Mouse (Mus musculus): Measurements from ENCODE around the gene Mrps7. TPM values are rescaled to one million over a fixed set of nuclear protein-coding genes. Genes with fewer than 3 reads are reported as not detected.

Mrps7 gene
- 82.8 and 87.6 TPM in 2 replicates for polyA plus RNA-seq (2014; fragmentation: Nextera tagmentation; extraction: Ambion mirVana)

- under 1% methylated on average over 37 of the region's 93 CpGs for WGBS
- H3K9ac ChIP-seq (ENCODE audit: low read depth, low read length) = peak within 1 kb of the TSS; percentile 97
- peaks cover 40% of the 10 kb centered on the region for H3K36me3 ChIP-seq (ENCODE audit: control insufficient read depth, insufficient read depth, low read length)
- H3K4me3 ChIP-seq (ENCODE audit: low read depth, low read length) = peak within 1 kb of the TSS; percentile 98
- ATAC-seq (ENCODE audit: low read depth) (peak; percentile 97), DNase-seq (ENCODE audit: low spot score) (peak; percentile 93)
- H3K9me3 ChIP-seq (ENCODE audit: control insufficient read depth, low read length) = no peaks in the 10 kb centered on the region
- no peaks in the 10 kb centered on the region for H3K27me3 ChIP-seq (replicated peaks; ENCODE audit: control insufficient read depth, insufficient read depth, low read length)
- H3K4me2 ChIP-seq (ENCODE audit: low read depth, low read length) = peak within 1 kb of the TSS; percentile 88
- peak within 1 kb of the TSS; percentile 90 for H3K27ac ChIP-seq (replicated peaks; ENCODE audit: low read depth, low read length)
- peaks cover 17% of the 10 kb centered on the region for H3K4me1 ChIP-seq (ENCODE audit: control insufficient read depth, insufficient read depth, low read length)
Observed at GRCm38 (mm10) chr11:115603476-115604303, at the start of gene Mrps7, which contains the start of gene Gga3. Mrps7 (plus strand) TSS chr11:115603925. Gga3 (minus strand) TSS chr11:115604051.

- DNase-seq (ENCODE audit: low spot score) (no peak), ATAC-seq (ENCODE audit: low read depth) (no peak)
- Histone ChIP-seq H3K4me3 (ENCODE audit: low read depth, low read length) (no peak overlapping the region), H3K4me1 (ENCODE audit: control insufficient read depth, insufficient read depth, low read length) (no peaks in the 10 kb centered on the region), H3K27ac (replicated peaks; ENCODE audit: low read depth, low read length) (no peak overlapping the region), H3K4me2 (ENCODE audit: low read depth, low read length) (no peak overlapping the region), H3K9me3 (ENCODE audit: control insufficient read depth, low read length) (no peaks in the 10 kb centered on the region), H3K9ac (ENCODE audit: low read depth, low read length) (no peak overlapping the region), H3K27me3 (replicated peaks; ENCODE audit: control insufficient read depth, insufficient read depth, low read length) (no peaks in the 10 kb centered on the region), H3K36me3 (ENCODE audit: control insufficient read depth, insufficient read depth, low read length) (no peaks in the 10 kb centered on the region)
- WGBS = 81% methylated on average over 17 of the region's 17 CpGs
Observed at GRCm38 (mm10) chr11:115555717-115556116, 48.0 kb upstream of the Mrps7 start.

- ATAC-seq (ENCODE audit: low read depth) (no peak), DNase-seq (ENCODE audit: low spot score) (peak; percentile 13)
- Histone ChIP-seq H3K27me3 (replicated peaks; ENCODE audit: control insufficient read depth, insufficient read depth, low read length) (no peaks in the 10 kb centered on the region), H3K36me3 (ENCODE audit: control insufficient read depth, insufficient read depth, low read length) (peaks cover 27% of the 10 kb centered on the region), H3K9ac (ENCODE audit: low read depth, low read length) (peak overlapping the region; percentile 79), H3K9me3 (ENCODE audit: control insufficient read depth, low read length) (no peaks in the 10 kb centered on the region), H3K4me3 (ENCODE audit: low read depth, low read length) (peak overlapping the region; percentile 61), H3K27ac (replicated peaks; ENCODE audit: low read depth, low read length) (peak overlapping the region; percentile 79; the same call in 1 of the 2 replicates), H3K4me1 (ENCODE audit: control insufficient read depth, insufficient read depth, low read length) (peaks cover 12% of the 10 kb centered on the region), H3K4me2 (ENCODE audit: low read depth, low read length) (peak overlapping the region; percentile 81)
- 51% methylated on average over 4 of the region's 4 CpGs for WGBS
Observed at GRCm38 (mm10) chr11:115563406-115563805, 40.3 kb upstream of the Mrps7 start.

- Histone ChIP-seq H3K4me2 (ENCODE audit: low read depth, low read length) (peak within 1 kb of the TSS; percentile 81), H3K4me3 (ENCODE audit: low read depth, low read length) (peak within 1 kb of the TSS; percentile 61), H3K36me3 (ENCODE audit: control insufficient read depth, insufficient read depth, low read length) (peaks cover 35% of the 10 kb centered on the region), H3K4me1 (ENCODE audit: control insufficient read depth, insufficient read depth, low read length) (peaks cover 12% of the 10 kb centered on the region), H3K9ac (ENCODE audit: low read depth, low read length) (peak within 1 kb of the TSS; percentile 79), H3K27ac (replicated peaks; ENCODE audit: low read depth, low read length) (peak within 1 kb of the TSS; percentile 79), H3K27me3 (replicated peaks; ENCODE audit: control insufficient read depth, insufficient read depth, low read length) (no peaks in the 10 kb centered on the region), H3K9me3 (ENCODE audit: control insufficient read depth, low read length) (no peaks in the 10 kb centered on the region)
- WGBS = 0% methylated on average over 34 of the region's 42 CpGs
- DNase-seq (ENCODE audit: low spot score) = peak; percentile 98
- peak; percentile 94 for ATAC-seq (ENCODE audit: low read depth)
Observed at GRCm38 (mm10) chr11:115564064-115564809, 39.5 kb upstream of the Mrps7 start, which contains the start of gene Nup85. Nup85 (plus strand) TSS chr11:115564434.

- peak overlapping the region; percentile 81 for H3K4me2 ChIP-seq (ENCODE audit: low read depth, low read length)
- H3K27me3 ChIP-seq (replicated peaks; ENCODE audit: control insufficient read depth, insufficient read depth, low read length) = no peaks in the 10 kb centered on the region
- H3K4me3 ChIP-seq (ENCODE audit: low read depth, low read length) = peak overlapping the region; percentile 61
- no peak for ATAC-seq (ENCODE audit: low read depth)
- no peaks in the 10 kb centered on the region for H3K9me3 ChIP-seq (ENCODE audit: control insufficient read depth, low read length)
- WGBS = 14% methylated on average over 7 of the region's 7 CpGs
- DNase-seq (ENCODE audit: low spot score) = no peak
- peaks cover 12% of the 10 kb centered on the region for H3K4me1 ChIP-seq (ENCODE audit: control insufficient read depth, insufficient read depth, low read length)
- H3K27ac ChIP-seq (replicated peaks; ENCODE audit: low read depth, low read length) = no peak overlapping the region
- H3K36me3 ChIP-seq (ENCODE audit: control insufficient read depth, insufficient read depth, low read length) = peaks cover 42% of the 10 kb centered on the region
- H3K9ac ChIP-seq (ENCODE audit: low read depth, low read length) = peak overlapping the region; percentile 79
Observed at GRCm38 (mm10) chr11:115564961-115565360, 38.8 kb upstream of the Mrps7 start.

GRCm38 (mm10) chr11:115579080-115579479 is 24.6 kb upstream of the Mrps7 start:
- no peak overlapping the region for H3K4me3 ChIP-seq (ENCODE audit: low read depth, low read length)
- no peak for DNase-seq (ENCODE audit: low spot score)
- no peaks in the 10 kb centered on the region for H3K4me1 ChIP-seq (ENCODE audit: control insufficient read depth, insufficient read depth, low read length)
- H3K36me3 ChIP-seq (ENCODE audit: control insufficient read depth, insufficient read depth, low read length) = peaks cover 70% of the 10 kb centered on the region
- no peaks in the 10 kb centered on the region for H3K27me3 ChIP-seq (replicated peaks; ENCODE audit: control insufficient read depth, insufficient read depth, low read length)
- H3K9me3 ChIP-seq (ENCODE audit: control insufficient read depth, low read length) = no peaks in the 10 kb centered on the region
- no peak for ATAC-seq (ENCODE audit: low read depth)
- H3K9ac ChIP-seq (ENCODE audit: low read depth, low read length) = no peak overlapping the region
- H3K4me2 ChIP-seq (ENCODE audit: low read depth, low read length) = no peak overlapping the region
- H3K27ac ChIP-seq (replicated peaks; ENCODE audit: low read depth, low read length) = no peak overlapping the region

GRCm38 (mm10) chr11:115582913-115583606 is 20.7 kb upstream of the Mrps7 start:
- ATAC-seq (ENCODE audit: low read depth) (no peak), DNase-seq (ENCODE audit: low spot score) (no peak)
- Histone ChIP-seq H3K9me3 (ENCODE audit: control insufficient read depth, low read length) (no peaks in the 10 kb centered on the region), H3K27ac (replicated peaks; ENCODE audit: low read depth, low read length) (no peak overlapping the region), H3K4me1 (ENCODE audit: control insufficient read depth, insufficient read depth, low read length) (no peaks in the 10 kb centered on the region), H3K4me3 (ENCODE audit: low read depth, low read length) (no peak overlapping the region), H3K27me3 (replicated peaks; ENCODE audit: control insufficient read depth, insufficient read depth, low read length) (no peaks in the 10 kb centered on the region), H3K4me2 (ENCODE audit: low read depth, low read length) (no peak overlapping the region), H3K9ac (ENCODE audit: low read depth, low read length) (no peak overlapping the region), H3K36me3 (ENCODE audit: control insufficient read depth, insufficient read depth, low read length) (peaks cover 96% of the 10 kb centered on the region)
- WGBS = 77% methylated on average over 10 of the region's 10 CpGs

GRCm38 (mm10) chr11:115584376-115585073 is 19.2 kb upstream of the Mrps7 start:
- no peaks in the 10 kb centered on the region for H3K9me3 ChIP-seq (ENCODE audit: control insufficient read depth, low read length)
- H3K4me2 ChIP-seq (ENCODE audit: low read depth, low read length) = no peak overlapping the region
- DNase-seq (ENCODE audit: low spot score) = no peak
- no peaks in the 10 kb centered on the region for H3K4me1 ChIP-seq (ENCODE audit: control insufficient read depth, insufficient read depth, low read length)
- H3K27ac ChIP-seq (replicated peaks; ENCODE audit: low read depth, low read length) = no peak overlapping the region
- no peak overlapping the region for H3K9ac ChIP-seq (ENCODE audit: low read depth, low read length)
- no peaks in the 10 kb centered on the region for H3K27me3 ChIP-seq (replicated peaks; ENCODE audit: control insufficient read depth, insufficient read depth, low read length)
- H3K36me3 ChIP-seq (ENCODE audit: control insufficient read depth, insufficient read depth, low read length) = peaks cover 93% of the 10 kb centered on the region
- no peak for ATAC-seq (ENCODE audit: low read depth)
- H3K4me3 ChIP-seq (ENCODE audit: low read depth, low read length) = no peak overlapping the region
- 85% methylated on average over 10 of the region's 10 CpGs for WGBS

Measured in embryonic facial prominence, embryonic 14.5 days (tissue).